Mouse (Mus musculus) liver, embryonic 11.5 days (tissue): ENCODE results near the gene Dnase1l3. TPM values are rescaled to one million over a fixed set of nuclear protein-coding genes. Genes with fewer than 3 reads are reported as not detected.

Source experiments
- ATAC-seq: fragments of 200-750 bp; cut with Nextera tagmentation; replicated peaks from 2 replicates; pipeline ENCODE4 v1.8.0; 2017; ENCODE audit warnings: moderate number of reproducible peaks, mild to moderate bottlenecking, moderate TSS enrichment, moderate library complexity; ENCODE audit not compliant: low FRiP score
- DNase-seq: peaks from one replicate; pipeline ENCODE4 v3.0.0-alpha.2; 2017; ENCODE audit warnings: low spot score
- H3K27ac ChIP-seq: fragments of 300-500 bp; sonication (generic); 2 replicates; pipeline ENCODE4 v1.5.1; 2014; ENCODE audit warnings: mild to moderate bottlenecking, low read depth, low read length, control low read depth
- H3K27me3 ChIP-seq: fragments of 300-500 bp; sonication (generic); replicated peaks from 2 replicates; pipeline ENCODE4 v1.6.1; 2014; ENCODE audit warnings: low read length, mixed read lengths; ENCODE audit not compliant: control insufficient read depth, insufficient read depth
- H3K36me3 ChIP-seq: fragments of 300-500 bp; sonication (generic); 2 replicates; pipeline ENCODE4 v1.6.1; 2014; ENCODE audit warnings: mild to moderate bottlenecking, low read length, moderate library complexity, mixed read lengths; ENCODE audit not compliant: control insufficient read depth, insufficient read depth
- H3K4me1 ChIP-seq: fragments of 300-500 bp; sonication (generic); replicated peaks from 2 replicates; pipeline ENCODE4 v1.6.1; 2014; ENCODE audit warnings: low read length, mixed read lengths; ENCODE audit not compliant: control insufficient read depth, insufficient read depth
- H3K4me2 ChIP-seq: fragments of 300-500 bp; sonication (generic); 2 replicates; pipeline ENCODE4 v1.6.1; 2014; ENCODE audit warnings: mild to moderate bottlenecking, control low read depth, moderate library complexity
- H3K4me3 ChIP-seq: fragments of 300-500 bp; sonication (generic); 2 replicates; pipeline ENCODE4 v1.5.1; 2014; ENCODE audit warnings: low read depth, low read length, control low read depth
- H3K9ac ChIP-seq: fragments of 300-500 bp; sonication (generic); 2 replicates; pipeline ENCODE4 v1.6.1; 2014; ENCODE audit warnings: low read depth, low read length, control low read depth
- H3K9me3 ChIP-seq: fragments of 300-500 bp; sonication (generic); 2 replicates; pipeline ENCODE4 v1.6.1; 2016; ENCODE audit warnings: low read length, inconsistent platforms, mixed read lengths; ENCODE audit not compliant: control insufficient read depth
- WGBS: fragments of 180-500 bp; shearing (Covaris S2); extraction: QIAGEN DNeasy Blood & Tissue Kit; methylation state at CpG from one replicate; pipeline ENCODE4 v1.1.7; 2014; 5-methylcytosine and 5-hydroxymethylcytosine counted together
- polyA plus RNA-seq: library from polyadenylated mRNA; unstranded; fragments of >200 nt; fragmentation: Nextera tagmentation; extraction: Ambion mirVana; gene quantifications from 2 replicates; pipeline ENCODE4 v1.2.1, GENCODE M21; 2014

Gene Dnase1l3
- polyA plus RNA-seq, 1 experiment from 2014 or later = 0.73 TPM

GRCm38 (mm10) chr14:8034561-8034960, 40.2 kb upstream of the Dnase1l3 start:
- no peak overlapping the region for H3K27ac ChIP-seq
- H3K4me1 ChIP-seq = no peaks in the 10 kb centered on the region
- no peak overlapping the region for H3K9ac ChIP-seq
- ATAC-seq (no peak), DNase-seq (no peak)
- no peak overlapping the region for H3K4me2 ChIP-seq
- no peak overlapping the region for H3K4me3 ChIP-seq
- H3K9me3 ChIP-seq = no peaks in the 10 kb centered on the region
- 69% methylated on average over 5 of the region's 5 CpGs for WGBS
- H3K27me3 ChIP-seq = no peaks in the 10 kb centered on the region
- no peaks in the 10 kb centered on the region for H3K36me3 ChIP-seq

- Histone ChIP-seq H3K4me1 (no peaks in the 10 kb centered on the region), H3K27ac (no peak overlapping the region), H3K4me3 (no peak overlapping the region), H3K9me3 (no peaks in the 10 kb centered on the region), H3K9ac (no peak overlapping the region), H3K36me3 (no peaks in the 10 kb centered on the region), H3K27me3 (no peaks in the 10 kb centered on the region), H3K4me2 (no peak overlapping the region)
- WGBS = 72% methylated on average over 13 of the region's 13 CpGs
- ATAC-seq = no peak
- no peak for DNase-seq
These were observed 37.9 kb upstream of the Dnase1l3 start for GRCm38 (mm10) chr14:8032087-8032944.

GRCm38 (mm10) chr14:8030535-8030934, 36.2 kb upstream of the Dnase1l3 start:
- H3K4me3 ChIP-seq = no peak overlapping the region
- ATAC-seq (no peak), DNase-seq (no peak)
- H3K36me3 ChIP-seq = no peaks in the 10 kb centered on the region
- H3K4me2 ChIP-seq = no peak overlapping the region
- no peak overlapping the region for H3K27ac ChIP-seq
- WGBS = 61% methylated on average over 4 of the region's 4 CpGs
- no peaks in the 10 kb centered on the region for H3K9me3 ChIP-seq
- H3K27me3 ChIP-seq = no peaks in the 10 kb centered on the region
- no peaks in the 10 kb centered on the region for H3K4me1 ChIP-seq
- H3K9ac ChIP-seq = no peak overlapping the region

- Histone ChIP-seq H3K4me3 (no peak overlapping the region), H3K9ac (no peak overlapping the region), H3K27me3 (no peaks in the 10 kb centered on the region), H3K4me2 (no peak overlapping the region), H3K36me3 (no peaks in the 10 kb centered on the region), H3K4me1 (no peaks in the 10 kb centered on the region), H3K9me3 (no peaks in the 10 kb centered on the region), H3K27ac (no peak overlapping the region)
- DNase-seq (no peak), ATAC-seq (no peak)
- 64% methylated on average over 1 of the region's 1 CpGs for WGBS
These were observed 35.4 kb upstream of the Dnase1l3 start for GRCm38 (mm10) chr14:8029752-8030151.

- Histone ChIP-seq H3K4me1 (no peaks in the 10 kb centered on the region), H3K36me3 (no peaks in the 10 kb centered on the region), H3K27me3 (no peaks in the 10 kb centered on the region), H3K4me2 (no peak overlapping the region), H3K4me3 (no peak overlapping the region), H3K9me3 (no peaks in the 10 kb centered on the region), H3K9ac (no peak overlapping the region), H3K27ac (no peak overlapping the region)
- 83% methylated on average over 5 of the region's 5 CpGs for WGBS
- no peak for ATAC-seq
- no peak for DNase-seq
These were observed 33.7 kb upstream of the Dnase1l3 start for GRCm38 (mm10) chr14:8028086-8028485.

- H3K4me3 ChIP-seq = no peak overlapping the region
- ATAC-seq (no peak), DNase-seq (no peak)
- H3K4me2 ChIP-seq = no peak overlapping the region
- no peaks in the 10 kb centered on the region for H3K9me3 ChIP-seq
- H3K9ac ChIP-seq = no peak overlapping the region
- H3K4me1 ChIP-seq = no peaks in the 10 kb centered on the region
- H3K27me3 ChIP-seq = no peaks in the 10 kb centered on the region
- no peaks in the 10 kb centered on the region for H3K36me3 ChIP-seq
- WGBS = 71% methylated on average over 10 of the region's 10 CpGs
- H3K27ac ChIP-seq = no peak overlapping the region
These were observed 32.6 kb upstream of the Dnase1l3 start for GRCm38 (mm10) chr14:8026769-8027531.

GRCm38 (mm10) chr14:8024936-8025335, 30.6 kb upstream of the Dnase1l3 start:
- 89% methylated on average over 10 of the region's 10 CpGs for WGBS
- H3K36me3 ChIP-seq = no peaks in the 10 kb centered on the region
- H3K4me3 ChIP-seq = no peak overlapping the region
- no peak for ATAC-seq
- DNase-seq = no peak
- H3K27ac ChIP-seq = no peak overlapping the region
- H3K4me2 ChIP-seq = no peak overlapping the region
- no peaks in the 10 kb centered on the region for H3K9me3 ChIP-seq
- H3K4me1 ChIP-seq = no peaks in the 10 kb centered on the region
- no peak overlapping the region for H3K9ac ChIP-seq
- H3K27me3 ChIP-seq = no peaks in the 10 kb centered on the region

- Histone ChIP-seq H3K9me3 (no peaks in the 10 kb centered on the region), H3K4me1 (no peaks in the 10 kb centered on the region), H3K9ac (no peak overlapping the region), H3K27me3 (no peaks in the 10 kb centered on the region), H3K27ac (no peak overlapping the region), H3K36me3 (no peaks in the 10 kb centered on the region), H3K4me3 (no peak overlapping the region), H3K4me2 (no peak overlapping the region)
- ATAC-seq (no peak), DNase-seq (no peak)
- 68% methylated on average over 6 of the region's 6 CpGs for WGBS
These were observed 30.1 kb upstream of the Dnase1l3 start for GRCm38 (mm10) chr14:8024469-8024868.
